ENCODE assay signal across 8 mouse cellular contexts in genomic region chr7:46840787-46841525, GRCm38 (mm10). TPM values are rescaled to one million over a fixed set of nuclear protein-coding genes. Genes with fewer than 3 reads are reported as not detected.
DNase-seq lines count a peak whose midpoint lies in the region; ATAC-seq lines count a peak whose summit lies in the region.

Gene Ldha, plus strand, starts transcription at chr7:46841475.

- H3K9ac ChIP-seq in kidney, embryonic 15.5 days, result no peak within 1 kb of the TSS
- no peak within 1 kb of the TSS for H3K9ac ChIP-seq in intestine, embryonic 15.5 days

- no peaks in the 10 kb centered on the region for H3K36me3 ChIP-seq in kidney, embryonic 15.5 days
- no peaks in the 10 kb centered on the region for H3K36me3 ChIP-seq in intestine, embryonic 15.5 days

- peaks cover 47% of the 10 kb centered on the region for H3K4me1 ChIP-seq in kidney, embryonic 15.5 days
- H3K4me1 ChIP-seq in intestine, embryonic 15.5 days (replicated peaks), result peaks cover 43% of the 10 kb centered on the region

- H3K9me3 ChIP-seq in kidney, embryonic 15.5 days (replicated peaks), result no peaks in the 10 kb centered on the region
- H3K9me3 ChIP-seq in intestine, embryonic 15.5 days, result no peaks in the 10 kb centered on the region

- H3K27me3 ChIP-seq in kidney, embryonic 15.5 days, result peaks cover 8% of the 10 kb centered on the region; the same call in 1 of the 2 replicates
- no peaks in the 10 kb centered on the region for H3K27me3 ChIP-seq in intestine, embryonic 15.5 days (replicated peaks)

- WGBS in kidney, embryonic 15.5 days, result 35% methylated on average over 6 of the region's 6 CpGs
- 35% methylated on average over 6 of the region's 6 CpGs for WGBS in intestine, embryonic 15.5 days

- no peak for DNase-seq in kidney, adult 18-20 months
- no peak for DNase-seq in adrenal gland, postnatal 25 days
- DNase-seq in gastrocnemius, postnatal 14 days, result no peak
- DNase-seq in spleen, postnatal 4 days (ENCODE audit: low spot score in 2 of 2), result no peak
- DNase-seq in ovary, postnatal 10 days (ENCODE audit: low spot score), result no peak

- no peak within 1 kb of the TSS for H3K4me2 ChIP-seq in kidney, embryonic 15.5 days
- H3K4me2 ChIP-seq in intestine, embryonic 15.5 days (replicated peaks), result no peak within 1 kb of the TSS

- peak within 1 kb of the TSS; percentile 87; the same call in 1 of the 2 replicates for H3K27ac ChIP-seq in kidney, embryonic 15.5 days
- peak within 1 kb of the TSS; percentile 88 for H3K27ac ChIP-seq in intestine, embryonic 15.5 days

- no peak for ATAC-seq in kidney, embryonic 15.5 days (replicated peaks; ENCODE audit: low FRiP score)
- no peak for ATAC-seq in intestine, embryonic 15.5 days
- no peak for ATAC-seq in megakaryocyte-erythroid progenitor cell, adult 5-6 weeks (replicated peaks; ENCODE audit: low FRiP score, low TSS enrichment, poor library complexity, severe bottlenecking)

- no peak within 1 kb of the TSS for H3K4me3 ChIP-seq in kidney, embryonic 15.5 days (replicated peaks)
- no peak within 1 kb of the TSS for H3K4me3 ChIP-seq in intestine, embryonic 15.5 days (replicated peaks)

- intact Hi-C loops in gastrocnemius, postnatal 14 days (cut with DNase I; ENCODE audit: low total_unique reads), result no loop called here

RNA-seq across cellular contexts. Expression of gene Ldha, which starts in this region (rescaled TPM):
- polyA plus RNA-seq in kidney, embryonic 15.5 days (2015; fragmentation: Nextera tagmentation; extraction: Ambion mirVana), result 1,596 and 1,620 TPM in 2 replicates
- total RNA-seq in adrenal gland, postnatal 25 days (2021), result 283 and 320 TPM in 2 replicates
- 1,000 to 10,000 TPM; 2,600 to 2,686 TPM for total RNA-seq in gastrocnemius, postnatal 14 days (2021)
- polyA plus RNA-seq in intestine, embryonic 15.5 days (2015; fragmentation: Nextera tagmentation; extraction: Ambion mirVana), result 2,580 and 2,742 TPM in 2 replicates
- total RNA-seq in megakaryocyte-erythroid progenitor cell, adult 5-6 weeks (2014; fragmentation: Nextera tagmentation), result 663 and 668 TPM in 2 replicates
- 397 and 483 TPM in 2 replicates for total RNA-seq in megakaryocyte-erythroid progenitor cell, adult 5-6 weeks (2017)
